Mouse (Mus musculus) ES-E14 (cell line): ENCODE results near the gene Fkbp5. TPM values are rescaled to one million over a fixed set of nuclear protein-coding genes. Genes with fewer than 3 reads are reported as not detected.
A peak's percentile ranks its signal among the peaks of the same experiment; 100 is the strongest.

Experiments
- DNase-seq: peaks from one replicate; pipeline ENCODE4 v3.0.0-alpha.2; 2013; ENCODE audit warnings: low read depth, low spot score
- H3K27ac ChIP-seq: 2 replicates; pipeline ENCODE4 v1.5.1; 2012; ENCODE audit warnings: low read depth, mild to moderate bottlenecking, low read length, moderate library complexity, mixed read lengths; ENCODE audit not compliant: poor library complexity, insufficient read depth, severe bottlenecking
- H3K36me3 ChIP-seq: 2 replicates; pipeline ENCODE4 v1.6.1; 2012; ENCODE audit warnings: mild to moderate bottlenecking, low read length, moderate library complexity, mixed read lengths; ENCODE audit not compliant: control insufficient read depth, poor library complexity, insufficient read depth, severe bottlenecking
- H3K4me1 ChIP-seq, 2 experiments: fragments of 150-350 bp in 1 of 2; sonication (generic) in 1 of 2; 2 replicates each; pipeline ENCODE4 v1.6.1; 2012; ENCODE audit warnings: low read length in 2 of 2, mild to moderate bottlenecking in 1 of 2, mixed read lengths in 1 of 2; ENCODE audit not compliant: control insufficient read depth in 2 of 2, insufficient read depth in 2 of 2, poor library complexity in 1 of 2
- H3K4me3 ChIP-seq, 2 experiments: fragments of 150-350 bp in 1 of 2; sonication (generic) in 1 of 2; 2 replicates each; pipeline ENCODE4 v1.5.1; 2012; ENCODE audit warnings: low read length in 2 of 2, low read depth in 1 of 2, mild to moderate bottlenecking in 1 of 2, mixed read lengths in 1 of 2; ENCODE audit not compliant: insufficient read depth in 1 of 2, poor library complexity in 1 of 2, severe bottlenecking in 1 of 2
- H3K9ac ChIP-seq: 2 replicates; pipeline ENCODE4 v1.6.1; 2012; ENCODE audit warnings: low read depth, mild to moderate bottlenecking, low read length, mixed read lengths; ENCODE audit not compliant: poor library complexity, insufficient read depth, severe bottlenecking
- H3K9me3 ChIP-seq: fragments of 150-350 bp; sonication (generic); 2 replicates; pipeline ENCODE4 v1.6.1; 2012; ENCODE audit warnings: low read depth, mild to moderate bottlenecking, low read length; ENCODE audit not compliant: control insufficient read depth, insufficient read depth
- CHD2 ChIP-seq: IDR thresholded peaks from 2 replicates; pipeline ENCODE4 v1.6.1; 2014; ENCODE audit warnings: mild to moderate bottlenecking, low read depth, low read length, inconsistent platforms
- HCFC1 ChIP-seq: IDR thresholded peaks from 2 replicates; pipeline ENCODE4 v1.6.1; 2012; ENCODE audit warnings: low read length, inconsistent platforms, borderline replicate concordance; ENCODE audit not compliant: insufficient read depth
- MAFK ChIP-seq: IDR thresholded peaks from 2 replicates; pipeline ENCODE4 v1.6.1; 2014; ENCODE audit warnings: mild to moderate bottlenecking, low read depth, low read length, inconsistent platforms; ENCODE audit not compliant: insufficient read depth
- ZC3H11A ChIP-seq: IDR thresholded peaks from 2 replicates; pipeline ENCODE4 v1.6.1; 2012; ENCODE audit warnings: low read depth, mild to moderate bottlenecking, inconsistent platforms, low read length, borderline replicate concordance
- ZNF384 ChIP-seq: IDR thresholded peaks from 2 replicates; pipeline ENCODE4 v1.6.1; 2012; ENCODE audit warnings: low read depth, low read length, inconsistent platforms
- in situ Hi-C, 2 experiments: fragments of 600-800 bp; cut with MboI; formaldehyde crosslinking; loops; one replicate each; pipeline ENCODE4 v1.15.1; 2025; ENCODE audit warnings: low sequenced_read_pairs in 2 of 2, inconsistent platforms in 1 of 2; ENCODE audit not compliant: unreplicated experiment in 2 of 2
- total RNA-seq: library from RNA; depleted of rRNA; stranded (reverse); fragments of 300-350 nt; gene quantifications from 2 replicates; pipeline ENCODE4 v1.2.3, GENCODE M21; 2012; rRNA removed

Fkbp5 gene
- 43.6 and 45.7 TPM in 2 replicates for total RNA-seq

DNA sequence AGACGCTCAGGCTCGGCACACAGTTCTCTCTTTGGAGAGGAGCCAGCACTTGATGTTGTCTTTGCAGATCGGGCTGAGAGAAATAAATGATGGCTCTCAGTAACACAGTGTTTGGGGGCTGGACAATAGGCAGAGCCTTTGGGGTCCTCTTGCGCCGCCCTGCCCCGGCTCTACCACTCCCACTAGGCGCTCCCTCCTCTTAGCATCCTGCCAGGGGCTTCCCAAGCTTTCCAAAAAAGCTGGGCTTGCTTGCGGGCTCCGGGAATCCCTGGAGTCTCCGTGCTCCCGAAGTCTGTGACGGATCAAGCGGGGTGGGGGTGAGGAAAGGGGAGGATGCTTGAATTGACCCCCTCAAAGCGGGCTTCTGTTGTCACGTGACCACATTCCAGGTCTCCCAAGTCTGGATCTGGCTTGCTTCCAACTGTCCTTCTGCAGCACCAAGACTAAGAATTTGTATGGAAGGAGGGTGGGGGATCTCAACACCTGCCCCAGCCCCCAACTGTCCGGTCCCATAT is at the start of gene Fkbp5:
Gene Fkbp5, minus strand, starts transcription at position 87 of the 515 bp plus-strand sequence.
- peaks cover 4 to 22% of the 10 kb centered on the region in 2 experiments; a peak in 3 of 4 replicates for H3K4me1 ChIP-seq
- no peak for DNase-seq
- in situ Hi-C loops: no loop called here

DNA sequence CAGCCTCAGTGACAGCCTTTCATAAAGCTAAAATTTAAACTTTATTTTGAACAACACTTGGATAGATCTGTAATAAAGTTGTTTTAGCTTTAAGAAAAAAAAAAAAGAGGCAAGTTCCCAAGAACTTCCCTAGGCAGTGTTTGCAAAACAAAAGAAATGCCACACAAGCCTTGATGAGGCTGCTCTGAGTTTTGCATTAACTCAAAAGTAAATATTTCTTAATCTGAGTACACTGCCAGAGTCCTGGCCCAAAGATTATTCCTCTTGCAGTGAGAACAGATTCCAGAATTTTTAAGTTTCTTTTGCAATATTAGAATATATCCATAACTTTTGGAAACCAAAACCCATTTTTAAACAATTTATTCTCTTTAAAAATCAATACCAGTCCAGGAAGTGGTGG is 47.9 kb upstream of the Fkbp5 start:
- no peaks in the 10 kb centered on the region for H3K36me3 ChIP-seq
- H3K9ac ChIP-seq: no peak overlapping the region
- no peak overlapping the region for H3K27ac ChIP-seq
- no peak for DNase-seq
- H3K4me3 ChIP-seq: no peak overlapping the region
- TF ChIP-seq MAFK (no peak), CHD2 (no peak), ZC3H11A (no peak)
- H3K4me1 ChIP-seq: peaks cover 2 to 14% of the 10 kb centered on the region in 2 experiments
- in situ Hi-C loops: no loop called here
- H3K9me3 ChIP-seq: no peaks in the 10 kb centered on the region

More for the DNA sequence above, at the start of gene Fkbp5:
- no peaks in the 10 kb centered on the region for H3K36me3 ChIP-seq
- H3K9me3 ChIP-seq: no peaks in the 10 kb centered on the region
- H3K9ac ChIP-seq: peak within 1 kb of the TSS; percentile 80
- no peak within 1 kb of the TSS; the same call in 1 of the 2 replicates for H3K27ac ChIP-seq
- H3K4me3 ChIP-seq: peak within 1 kb of the TSS; percentile 82 to 86
- TF ChIP-seq MAFK: no peak
- TF ChIP-seq ZNF384: no peak
- no peak for TF ChIP-seq HCFC1
- TF ChIP-seq CHD2: no peak
- TF ChIP-seq ZC3H11A: no peak

DNA sequence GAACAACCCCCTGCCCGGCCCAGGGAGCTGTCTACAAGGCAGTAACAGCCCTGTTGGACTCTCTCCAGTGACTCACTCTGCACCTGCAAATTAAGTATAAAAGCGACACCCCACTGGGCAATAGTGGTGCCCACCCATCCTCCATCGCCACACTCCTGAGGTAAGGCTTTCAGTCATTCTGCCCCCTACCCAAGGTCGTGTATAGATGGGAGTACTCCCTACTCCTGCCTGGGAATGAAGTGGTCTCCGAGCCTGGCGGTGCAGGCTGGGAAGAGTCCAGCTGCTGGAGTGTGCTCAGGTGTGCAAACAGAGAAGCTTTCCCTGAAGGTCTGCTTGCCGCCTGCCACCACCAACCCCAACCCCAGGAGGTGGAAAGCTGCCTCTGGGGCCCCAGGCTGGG is 44.3 kb upstream of the Fkbp5 start:
- Histone ChIP-seq H3K27ac (no peak overlapping the region), H3K4me3 (no peak overlapping the region), H3K9ac (no peak overlapping the region), H3K9me3 (no peaks in the 10 kb centered on the region), H3K4me1 (peaks cover 0 to 16% of the 10 kb centered on the region in 2 experiments; a peak in 2 of 4 replicates), H3K36me3 (no peaks in the 10 kb centered on the region)
- in situ Hi-C loops: no loop called here
- TF ChIP-seq ZC3H11A (no peak), ZNF384 (no peak), HCFC1 (no peak), CHD2 (no peak), MAFK (no peak)
- no peak for DNase-seq

- no peak within 1 kb of the TSS for H3K4me3 ChIP-seq
- no peak for TF ChIP-seq HCFC1
- TF ChIP-seq MAFK: no peak
- no peak for TF ChIP-seq ZNF384
- no peak for TF ChIP-seq CHD2
- TF ChIP-seq ZC3H11A: no peak
- H3K9me3 ChIP-seq: no peaks in the 10 kb centered on the region
- in situ Hi-C loops: no loop called here
- DNase-seq: no peak
- H3K27ac ChIP-seq: no peak within 1 kb of the TSS
- H3K4me1 ChIP-seq: peaks cover 3 to 20% of the 10 kb centered on the region in 2 experiments; a peak in 3 of 4 replicates
- H3K36me3 ChIP-seq: no peaks in the 10 kb centered on the region
- H3K9ac ChIP-seq: no peak within 1 kb of the TSS
These were observed 43.3 kb upstream of the Fkbp5 start, which contains the start of gene Clps for GRCm38 (mm10) chr17:28560598-28560997. Gene Clps, minus strand, starts transcription at chr17:28560766.

GRCm38 (mm10) chr17:28557772-28558171 is 40.4 kb upstream of the Fkbp5 start:
- Histone ChIP-seq H3K9ac (no peak overlapping the region), H3K36me3 (no peaks in the 10 kb centered on the region), H3K4me3 (no peak overlapping the region), H3K4me1 (peaks cover 3 to 24% of the 10 kb centered on the region in 2 experiments; a peak in 3 of 4 replicates), H3K9me3 (no peaks in the 10 kb centered on the region), H3K27ac (no peak overlapping the region)
- in situ Hi-C loops: no loop called here
- no peak for DNase-seq
- TF ChIP-seq HCFC1 (no peak), ZC3H11A (no peak), ZNF384 (no peak), CHD2 (no peak), MAFK (no peak)
